Mouse (Mus musculus): ENCODE results near the gene Usp21. TPM values are rescaled to one million over a fixed set of nuclear protein-coding genes. Genes with fewer than 3 reads are reported as not detected.

The Usp21 gene
- total and polyA plus RNA-seq, 3 experiments: 10.0 to 66.4 TPM; not detected in 1

GRCm38 (mm10) chr1:171263185-171263611 lies 24.6 kb downstream of the Usp21 start:
- no peak overlapping the region for H3K4me3 ChIP-seq (ENCODE audit: control insufficient read depth in 1 of 2, insufficient read depth in 1 of 2, low read depth in 2 of 2, low read length in 2 of 2)
- no peak for DNase-seq (ENCODE audit: low read depth, low spot score)
- H3K9me3 ChIP-seq (replicated peaks; ENCODE audit: insufficient read depth, low read length): no peaks in the 10 kb centered on the region
- peaks cover 0 to 2% of the 10 kb centered on the region in 2 experiments; a peak in 3 of 4 replicates for H3K27me3 ChIP-seq (ENCODE audit: control insufficient read depth in 1 of 2, insufficient read depth in 2 of 2, low read length in 2 of 2)
- TF ChIP-seq MAX (IDR thresholded peaks at IDR 0.05; ENCODE audit: low read length) (no peak), NRF1 (IDR thresholded peaks at IDR 0.05; ENCODE audit: insufficient read depth, low read depth, low read length, poor library complexity, severe bottlenecking) (no peak), RCOR1 (IDR thresholded peaks at IDR 0.05; ENCODE audit: low read depth, low read length) (no peak), JUND (IDR thresholded peaks at IDR 0.05; ENCODE audit: low read depth, low read length) (no peak), ETS1 (IDR thresholded peaks at IDR 0.05; ENCODE audit: low read depth, low read length) (no peak), ELF1 (IDR thresholded peaks at IDR 0.05; ENCODE audit: low read depth, low read length) (no peak), MAFK (IDR thresholded peaks at IDR 0.05; ENCODE audit: borderline replicate concordance, low read depth, low read length) (no peak)
- H3K36me3 ChIP-seq (ENCODE audit: control insufficient read depth in 1 of 2, insufficient read depth in 2 of 2, low read length in 2 of 2): peaks cover 0 to 9% of the 10 kb centered on the region in 2 experiments; a peak in 2 of 4 replicates
- no peak overlapping the region for H3K27ac ChIP-seq (ENCODE audit: control insufficient read depth, low read depth, low read length)
- no peak overlapping the region for H3K9ac ChIP-seq (ENCODE audit: control insufficient read depth, low read depth, low read length, poor library complexity, severe bottlenecking)
- no peaks in the 10 kb centered on the region for H3K79me2 ChIP-seq (ENCODE audit: control insufficient read depth, insufficient read depth, low read length, poor library complexity)
- peaks cover 4 to 17% of the 10 kb centered on the region in 2 experiments; a peak in 3 of 4 replicates for H3K4me1 ChIP-seq (ENCODE audit: control insufficient read depth in 1 of 2, insufficient read depth in 2 of 2, low read length in 2 of 2)

- TF ChIP-seq RCOR1 (IDR thresholded peaks at IDR 0.05; ENCODE audit: low read depth, low read length) (peak; percentile 92), MYC (IDR thresholded peaks at IDR 0.05; ENCODE audit: low read depth, low read length) (no peak), JUND (IDR thresholded peaks at IDR 0.05; ENCODE audit: low read depth, low read length) (0 out of 2 replicates have a peak, but pooled peaks have one; percentile 71)
- peak; percentile 62 for DNase-seq (ENCODE audit: low read depth, low spot score)
- Histone ChIP-seq H3K36me3 (ENCODE audit: control insufficient read depth in 1 of 2, insufficient read depth in 2 of 2, low read length in 2 of 2) (peaks cover 0 to 9% of the 10 kb centered on the region in 2 experiments; a peak in 2 of 4 replicates), H3K79me2 (ENCODE audit: control insufficient read depth, insufficient read depth, low read length, poor library complexity) (no peaks in the 10 kb centered on the region), H3K4me3 (ENCODE audit: control insufficient read depth in 1 of 2, insufficient read depth in 1 of 2, low read depth in 2 of 2, low read length in 2 of 2) (no peak overlapping the region), H3K9me3 (replicated peaks; ENCODE audit: insufficient read depth, low read length) (no peaks in the 10 kb centered on the region), H3K27ac (ENCODE audit: control insufficient read depth, low read depth, low read length) (no peak overlapping the region), H3K27me3 (ENCODE audit: control insufficient read depth in 1 of 2, insufficient read depth in 2 of 2, low read length in 2 of 2) (peaks cover 0 to 2% of the 10 kb centered on the region in 2 experiments; a peak in 3 of 4 replicates), H3K4me1 (ENCODE audit: control insufficient read depth in 1 of 2, insufficient read depth in 2 of 2, low read length in 2 of 2) (peaks cover 4 to 17% of the 10 kb centered on the region in 2 experiments; a peak in 3 of 4 replicates), H3K9ac (ENCODE audit: control insufficient read depth, low read depth, low read length, poor library complexity, severe bottlenecking) (no peak overlapping the region)
Measured at GRCm38 (mm10) chr1:171262594-171263130, 25.1 kb downstream of the Usp21 start.

- peaks cover 0 to 3% of the 10 kb centered on the region in 2 experiments; a peak in 2 of 4 replicates for H3K36me3 ChIP-seq (ENCODE audit: control insufficient read depth in 1 of 2, insufficient read depth in 2 of 2, low read length in 2 of 2)
- no peak overlapping the region for H3K4me3 ChIP-seq (ENCODE audit: control insufficient read depth in 1 of 2, insufficient read depth in 1 of 2, low read depth in 2 of 2, low read length in 2 of 2)
- H3K79me2 ChIP-seq (ENCODE audit: control insufficient read depth, insufficient read depth, low read length, poor library complexity): no peaks in the 10 kb centered on the region
- peaks cover 0 to 2% of the 10 kb centered on the region in 2 experiments; a peak in 3 of 4 replicates for H3K27me3 ChIP-seq (ENCODE audit: control insufficient read depth in 1 of 2, insufficient read depth in 2 of 2, low read length in 2 of 2)
- TF ChIP-seq ZKSCAN1 (IDR thresholded peaks at IDR 0.05; ENCODE audit: low read depth, low read length): no peak
- no peak for TF ChIP-seq TCF12 (IDR thresholded peaks at IDR 0.05; ENCODE audit: low read depth, low read length)
- H3K9me3 ChIP-seq (replicated peaks; ENCODE audit: insufficient read depth, low read length): no peaks in the 10 kb centered on the region
- DNase-seq (ENCODE audit: low read depth, low spot score): no peak
- peaks cover 0 to 6% of the 10 kb centered on the region in 2 experiments; a peak in 1 of 4 replicates for H3K4me1 ChIP-seq (ENCODE audit: control insufficient read depth in 1 of 2, insufficient read depth in 2 of 2, low read length in 2 of 2)
- no peak overlapping the region for H3K27ac ChIP-seq (ENCODE audit: control insufficient read depth, low read depth, low read length)
- H3K9ac ChIP-seq (ENCODE audit: control insufficient read depth, low read depth, low read length, poor library complexity, severe bottlenecking): no peak overlapping the region
Measured at GRCm38 (mm10) chr1:171260316-171260715, 27.5 kb downstream of the Usp21 start.
